Mouse (Mus musculus): Measurements from ENCODE around the gene Irak4. TPM values are rescaled to one million over a fixed set of nuclear protein-coding genes. Genes with fewer than 3 reads are reported as not detected.

Irak4 gene
- total RNA-seq (2021): 1 to 10 TPM; 1.5 to 1.6 TPM
- long read RNA-seq, experiment 1, partial matches to known transcripts: 0 of 4 reads
- long read RNA-seq, experiment 1, other reads (novel, unspliced or antisense): 3 of 4 reads
- long read RNA-seq, experiment 2, partial matches to known transcripts: 1 of 6 reads
- long read RNA-seq, experiment 2, other reads (novel, unspliced or antisense): 4 of 6 reads

DNA sequence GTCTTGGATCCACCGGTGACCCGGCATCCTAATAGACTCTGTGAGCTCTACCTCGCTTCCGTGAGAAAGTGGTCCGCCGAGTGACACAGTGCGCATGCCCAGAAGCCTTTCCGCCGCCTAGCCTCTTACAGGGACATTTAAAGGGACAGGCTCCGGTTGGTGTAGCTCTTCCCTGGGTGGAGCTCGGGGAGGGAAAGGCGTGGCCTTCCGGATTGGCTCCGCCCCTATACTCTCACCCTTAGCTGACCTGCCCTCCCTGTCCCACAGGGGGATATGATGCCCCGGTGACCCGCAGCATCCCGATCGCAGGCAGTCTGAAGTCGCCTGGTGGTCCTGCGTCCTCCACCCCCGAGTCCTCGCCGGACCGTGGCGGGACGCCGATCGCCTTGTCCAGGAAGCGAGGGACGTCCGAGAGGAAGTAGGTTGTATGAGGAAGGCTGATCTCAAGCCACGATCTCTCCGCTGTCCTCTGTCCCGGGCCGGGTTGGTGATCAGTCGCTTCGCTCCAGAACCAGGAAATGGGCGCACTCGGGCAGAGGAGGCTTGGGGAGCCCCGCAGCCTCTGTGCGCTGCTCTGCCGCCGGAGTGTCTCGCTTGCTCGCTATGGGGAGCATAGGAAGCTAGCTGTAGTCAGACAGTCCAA lies at the start of gene Irak4, which contains the start of gene Pus7l:
TSS of gene Irak4 (plus strand) at position 235 of the 643 bp plus-strand sequence.
TSS of gene Pus7l (minus strand) at position 139 of the 643 bp plus-strand sequence.
- peak within 1 kb of the TSS; percentile 89 for H3K27ac ChIP-seq
- peak within 1 kb of the TSS; percentile 90 for H3K4me3 ChIP-seq
- no peak; the same call in 1 of the 2 replicates for TF ChIP-seq CTCF (IDR thresholded peaks at IDR 0.05)
- intact Hi-C loops (cut with DNase I): no loop called here
- DNase-seq (ENCODE audit: extremely low spot score in 1 of 2, low spot score in 2 of 2): peak; percentile 90 to 91

DNA sequence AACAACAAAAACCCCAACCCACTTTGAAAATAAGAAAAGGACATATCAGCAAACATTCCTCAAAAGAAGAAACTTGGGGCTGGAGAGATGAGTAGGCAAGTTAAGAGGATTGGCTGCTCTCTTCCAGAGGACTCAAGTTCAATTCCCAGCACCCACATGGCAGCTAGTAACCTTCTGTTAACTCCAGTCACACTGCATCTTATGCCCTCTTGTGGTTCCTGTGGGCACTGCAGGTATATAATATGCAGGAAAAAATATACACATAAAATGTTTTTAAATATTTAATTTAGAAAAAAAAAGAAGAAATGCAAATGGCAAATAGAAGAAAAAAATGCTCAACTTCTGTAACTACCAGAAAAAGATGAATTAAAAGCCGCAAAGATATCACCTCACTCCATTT lies 49.0 kb upstream of the Irak4 start:
- intact Hi-C loops (cut with DNase I): no loop called here
- DNase-seq (ENCODE audit: extremely low spot score in 1 of 2, low spot score in 2 of 2): no peak
- TF ChIP-seq CTCF (IDR thresholded peaks at IDR 0.05): peak; percentile 29; the same call in 1 of the 2 replicates

DNA sequence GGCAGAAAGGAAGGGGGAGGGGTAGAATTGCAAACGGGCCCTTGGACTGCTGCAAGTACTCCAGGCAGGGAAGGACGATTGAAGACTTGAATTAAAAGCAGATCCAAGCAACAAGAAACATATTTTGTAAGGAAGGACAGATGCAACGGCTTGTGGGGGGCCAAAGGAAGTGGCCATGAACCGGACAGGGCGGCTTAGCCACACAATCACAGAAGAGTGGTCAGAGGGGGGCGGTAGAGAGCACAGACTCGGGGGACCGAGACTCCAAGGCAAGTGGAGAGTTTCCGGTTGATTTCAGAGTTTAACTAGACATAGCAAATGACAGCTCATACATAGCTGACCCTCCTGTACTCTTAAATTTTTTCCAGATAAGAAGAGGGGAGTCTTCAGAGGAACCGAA lies 47.5 kb upstream of the Irak4 start:
- peak; percentile 11 for TF ChIP-seq CTCF (IDR thresholded peaks at IDR 0.05)
- intact Hi-C loops (cut with DNase I): no loop called here
- Histone ChIP-seq H3K4me3 (no peak overlapping the region), H3K27ac (no peak overlapping the region)
- no peak for DNase-seq (ENCODE audit: extremely low spot score in 1 of 2, low spot score in 2 of 2)

More for the DNA sequence above, 49.0 kb upstream of the Irak4 start:
- H3K27ac ChIP-seq: no peak overlapping the region
- no peak overlapping the region for H3K4me3 ChIP-seq

DNA sequence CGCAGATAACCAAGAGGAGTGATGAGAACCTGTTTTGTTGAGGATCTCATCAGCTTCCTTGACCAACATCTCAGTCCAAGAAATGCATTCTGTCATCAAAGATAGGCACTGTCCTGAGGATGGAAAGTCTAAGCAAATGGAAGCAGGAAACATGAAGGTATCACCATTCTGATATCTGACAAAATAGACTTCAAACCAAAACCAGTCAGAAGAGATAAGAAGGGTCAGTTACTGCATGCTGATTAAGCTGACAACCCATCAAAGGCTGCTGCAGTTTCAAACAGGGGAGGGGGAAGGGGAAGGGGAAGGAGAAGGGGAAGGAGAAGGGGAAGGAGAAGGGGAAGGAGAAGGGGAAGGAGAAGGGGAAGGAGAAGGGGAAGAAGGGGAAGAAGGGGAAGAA lies 44.2 kb upstream of the Irak4 start:
- H3K4me3 ChIP-seq: no peak overlapping the region
- no peak for DNase-seq (ENCODE audit: extremely low spot score in 1 of 2, low spot score in 2 of 2)
- H3K27ac ChIP-seq: no peak overlapping the region
- no peak for TF ChIP-seq CTCF (IDR thresholded peaks at IDR 0.05)
- intact Hi-C loops (cut with DNase I): no loop called here

DNA sequence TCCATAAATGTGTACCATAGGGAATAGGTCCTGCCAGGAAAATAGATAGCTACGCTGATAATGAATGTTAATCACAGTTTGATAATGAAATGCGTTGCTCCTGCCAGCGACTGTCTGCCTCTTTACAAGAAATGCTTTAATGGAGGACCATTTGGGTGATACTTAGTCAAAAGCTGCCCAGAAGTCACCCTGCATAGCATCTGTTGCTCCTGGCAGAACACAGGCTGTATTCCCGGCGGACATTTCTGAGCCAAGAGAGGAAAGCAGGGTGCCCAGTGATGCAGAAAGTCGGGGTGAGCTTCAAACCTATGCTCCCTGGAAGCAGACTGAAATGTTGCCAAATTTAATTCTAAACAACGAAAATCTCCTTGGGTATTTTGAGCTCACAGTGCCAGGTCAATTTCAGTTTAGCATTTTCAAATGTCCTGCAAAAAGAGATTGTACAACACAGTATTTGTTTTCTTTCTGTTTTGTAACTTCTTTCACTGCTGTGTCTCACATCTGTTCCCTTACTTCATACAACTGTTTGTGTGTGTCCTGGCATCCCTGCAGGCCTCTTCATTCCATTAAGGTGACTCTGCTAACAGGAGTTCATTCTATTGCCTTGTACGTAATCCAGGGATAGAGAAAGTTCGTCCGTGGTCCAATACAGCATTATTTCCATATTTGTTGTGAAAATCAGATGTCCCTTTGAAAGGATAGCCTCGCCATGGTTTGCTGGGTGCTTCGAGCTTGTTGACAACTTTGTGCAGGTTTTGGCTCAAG lies 39.8 kb upstream of the Irak4 start:
- no peak for DNase-seq (ENCODE audit: extremely low spot score in 1 of 2, low spot score in 2 of 2)
- intact Hi-C loops (cut with DNase I): no loop called here
- TF ChIP-seq CTCF (IDR thresholded peaks at IDR 0.05): no peak
- H3K4me3 ChIP-seq: no peak overlapping the region
- no peak overlapping the region for H3K27ac ChIP-seq

DNA sequence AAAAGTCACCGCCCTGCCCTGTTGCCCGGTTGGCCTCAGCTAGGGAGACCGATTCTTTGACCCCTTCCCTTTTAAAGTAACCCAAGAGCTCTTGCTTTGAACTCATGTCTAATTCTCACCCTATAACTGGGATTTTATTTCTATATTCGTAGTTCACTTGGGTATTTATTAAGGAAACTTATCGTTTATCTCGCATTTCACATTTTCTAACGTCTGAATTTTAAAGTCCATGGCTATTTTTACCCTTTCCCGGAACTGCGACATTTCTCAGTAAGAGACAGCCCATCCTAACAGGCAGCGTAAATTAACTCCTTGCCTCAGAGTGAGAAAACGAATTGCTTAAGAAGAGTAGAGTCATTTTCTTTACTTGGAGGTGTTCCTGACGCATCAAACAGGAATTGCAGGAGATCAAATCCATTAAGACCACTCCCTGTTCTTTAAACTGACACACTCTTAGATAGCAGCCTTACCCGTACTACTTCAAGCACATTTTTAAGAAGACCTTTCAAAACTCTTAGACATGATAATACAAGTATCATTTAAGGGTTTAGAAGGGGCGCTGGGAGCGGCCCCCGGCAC lies 25.4 kb upstream of the Irak4 start:
- no peak for TF ChIP-seq CTCF (IDR thresholded peaks at IDR 0.05)
- no peak overlapping the region for H3K4me3 ChIP-seq
- no peak for DNase-seq (ENCODE audit: extremely low spot score in 1 of 2, low spot score in 2 of 2)
- intact Hi-C loops (cut with DNase I): loop anchor here (2.0 kb wide), 1 partner anchor 251 kb away; no protein-coding TSS in a partner anchor
- no peak overlapping the region for H3K27ac ChIP-seq

DNA sequence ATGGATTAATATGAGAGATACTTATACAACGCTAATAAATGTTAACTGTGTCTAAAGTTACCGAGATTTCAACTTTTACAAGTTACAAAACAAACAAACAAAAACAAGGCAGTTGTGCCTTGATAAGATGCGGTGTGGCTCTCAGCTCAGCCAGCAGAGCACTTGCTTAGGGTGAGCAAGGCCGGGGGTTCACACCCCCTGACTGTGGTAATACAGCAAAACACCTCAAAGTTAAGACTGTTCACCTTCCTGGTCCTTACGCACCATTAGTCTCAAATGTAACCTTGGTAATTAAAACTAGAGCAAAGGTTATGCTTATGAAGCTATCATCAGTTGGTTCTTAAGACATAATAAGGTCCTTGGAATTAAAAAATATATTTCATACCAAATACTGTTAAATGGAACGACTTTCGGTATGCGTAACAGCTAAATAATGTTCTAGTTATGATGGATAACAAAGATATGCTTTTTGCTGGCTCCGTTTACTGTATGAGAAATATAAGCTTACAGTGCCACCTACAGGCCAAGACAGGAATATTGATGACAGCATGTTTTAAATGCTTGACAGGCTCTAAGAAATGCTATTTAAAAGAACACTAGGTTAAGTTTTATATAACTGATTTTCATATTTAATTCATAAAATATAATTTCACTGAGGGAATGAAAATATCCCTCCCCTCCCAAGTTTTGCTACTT lies 23.1 kb upstream of the Irak4 start:
- intact Hi-C loops (cut with DNase I): loop anchor here (1.0 kb wide), 1 partner anchor 178 kb away; no protein-coding TSS in a partner anchor
- DNase-seq (ENCODE audit: extremely low spot score in 1 of 2, low spot score in 2 of 2): no peak
- TF ChIP-seq CTCF (IDR thresholded peaks at IDR 0.05): peak; percentile 76
- Histone ChIP-seq H3K4me3 (no peak overlapping the region), H3K27ac (no peak overlapping the region)

DNA sequence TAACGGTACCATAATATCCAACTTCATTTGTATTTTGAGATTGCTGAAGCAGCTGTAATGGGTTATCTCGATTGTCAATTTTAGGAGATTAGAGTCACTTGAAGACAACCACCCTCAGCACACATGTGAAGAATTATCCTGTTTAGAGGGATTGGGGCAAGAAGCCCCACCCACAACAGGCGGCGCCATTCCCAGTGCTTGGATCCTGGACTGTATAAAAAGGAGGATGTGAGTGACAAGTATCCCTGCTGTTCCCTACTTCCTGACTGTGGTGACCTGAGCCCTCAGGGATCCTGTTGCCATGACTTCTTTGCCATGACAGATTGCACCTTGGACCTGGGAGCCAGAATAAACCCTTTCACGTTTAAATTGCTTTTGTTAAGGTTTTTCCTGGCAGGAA lies 22.5 kb upstream of the Irak4 start:
- Histone ChIP-seq H3K27ac (no peak overlapping the region), H3K4me3 (no peak overlapping the region)
- intact Hi-C loops (cut with DNase I): loop anchor here (1.0 kb wide), 1 partner anchor 179 kb away; no protein-coding TSS in a partner anchor
- DNase-seq (ENCODE audit: extremely low spot score in 1 of 2, low spot score in 2 of 2): no peak
- no peak for TF ChIP-seq CTCF (IDR thresholded peaks at IDR 0.05)

DNA sequence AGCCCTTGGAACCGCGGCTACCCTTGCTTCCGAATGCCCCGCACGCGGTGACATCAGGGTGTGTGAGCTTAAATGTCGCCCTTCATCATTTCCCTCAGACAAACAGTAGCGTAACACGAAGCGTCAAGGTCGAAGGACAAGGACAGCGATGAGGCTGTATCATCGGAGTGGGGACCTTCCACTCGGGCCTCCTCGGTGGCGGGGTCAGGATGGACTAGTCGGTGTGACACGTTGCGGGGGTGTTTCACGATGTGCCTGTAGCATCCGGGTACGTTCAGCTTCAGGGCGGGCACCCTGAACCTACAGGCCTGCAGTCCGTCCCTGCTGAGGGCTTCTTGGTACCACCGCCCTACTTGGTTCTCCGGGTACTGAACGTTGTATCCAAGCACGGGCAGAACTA lies 20.2 kb upstream of the Irak4 start:
- no peak for TF ChIP-seq CTCF (IDR thresholded peaks at IDR 0.05)
- no peak overlapping the region for H3K27ac ChIP-seq
- no peak overlapping the region for H3K4me3 ChIP-seq
- no peak for DNase-seq (ENCODE audit: extremely low spot score in 1 of 2, low spot score in 2 of 2)
- intact Hi-C loops (cut with DNase I): no loop called here

DNA sequence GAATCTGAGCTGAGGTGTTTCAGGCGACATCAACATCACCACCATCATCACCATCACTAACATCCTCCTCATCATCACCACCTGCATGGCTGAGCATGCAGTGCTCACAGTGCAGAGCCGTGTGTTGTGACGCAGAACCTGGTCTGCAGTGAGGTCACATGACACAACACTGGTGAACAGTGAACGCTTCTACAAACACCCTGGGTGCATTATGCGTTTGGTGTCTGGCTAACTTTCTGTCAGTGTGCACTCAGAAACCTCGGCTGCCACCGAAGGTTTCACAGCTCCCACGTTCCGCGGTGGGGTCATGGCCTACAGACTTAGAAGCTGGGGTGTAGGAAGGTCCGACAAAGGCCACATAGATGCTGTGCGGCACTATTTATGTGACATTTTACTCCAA lies 18.5 kb upstream of the Irak4 start:
- H3K4me3 ChIP-seq: no peak overlapping the region
- DNase-seq (ENCODE audit: extremely low spot score in 1 of 2, low spot score in 2 of 2): no peak
- intact Hi-C loops (cut with DNase I): no loop called here
- TF ChIP-seq CTCF (IDR thresholded peaks at IDR 0.05): no peak
- no peak overlapping the region for H3K27ac ChIP-seq

DNA sequence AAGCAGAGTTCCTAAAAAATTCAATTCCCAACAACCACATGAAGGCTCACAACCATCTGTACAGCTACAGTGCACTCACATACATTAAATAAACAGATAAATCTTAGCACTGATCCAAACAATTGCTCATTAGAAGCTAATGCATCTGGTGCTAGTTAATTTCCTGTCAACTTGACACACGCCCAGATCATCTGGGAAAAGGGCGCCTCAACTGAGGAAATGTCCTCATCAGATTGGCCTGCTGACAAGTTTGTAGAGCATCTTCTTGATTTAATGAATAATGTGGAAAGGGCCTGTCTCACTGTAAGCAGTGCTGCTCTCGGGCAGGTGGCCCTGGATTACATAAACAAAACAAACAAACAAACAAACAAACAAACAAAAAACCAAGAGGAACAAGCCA lies 12.9 kb upstream of the Irak4 start:
- TF ChIP-seq CTCF (IDR thresholded peaks at IDR 0.05): no peak
- H3K27ac ChIP-seq: no peak overlapping the region

More for the DNA sequence above, 12.9 kb upstream of the Irak4 start:
- no peak overlapping the region for H3K4me3 ChIP-seq
- no peak for DNase-seq (ENCODE audit: extremely low spot score in 1 of 2, low spot score in 2 of 2)
- intact Hi-C loops (cut with DNase I): no loop called here

Data from left cerebral cortex, adult 2 months (tissue).